Mouse (Mus musculus) liver, embryonic 14.5 days (tissue): Measurements from ENCODE around the gene Car8.

ENCODE experiments used
- CTCF ChIP-seq: IDR thresholded peaks from 2 replicates; pipeline ENCODE4 v1.5.1; 2016; ENCODE audit warnings: antibody characterized with exemption, low read depth, control low read depth
- EP300 ChIP-seq: IDR thresholded peaks from 2 replicates; pipeline ENCODE4 v1.6.1; 2016; ENCODE audit warnings: antibody characterized with exemption, low read depth

- TF ChIP-seq CTCF (no peak), EP300 (no peak)
Observed at GRCm38 (mm10) chr4:8249805-8250204, 11.0 kb upstream of the Car8 start.
